Mouse (Mus musculus): ENCODE results near the gene Gm11564. TPM values are rescaled to one million over a fixed set of nuclear protein-coding genes. Genes with fewer than 3 reads are reported as not detected.
"Not testable (repeated sequence)": the region's sequence is repeated elsewhere in the genome, so short reads cannot be mapped to it uniquely, and the experiment has no call there.

Gene Gm11564
- polyA plus RNA-seq (2012; rRNA removed), result not detected in 2 replicates

GRCm38 (mm10) chr11:99815566-99815965 lies at the start of gene Gm11564:
TSS of gene Gm11564 (minus strand) at chr11:99815666.
- WGBS, result 79% methylated on average over 2 of the region's 2 CpGs
- not testable (repeated sequence) for DNase-seq; H3K4me3 ChIP-seq (replicated peaks; ENCODE audit: extremely low read depth, low read depth, low read length); H3K4me1 ChIP-seq (ENCODE audit: control insufficient read depth, insufficient read depth, low read length)

GRCm38 (mm10) chr11:99864176-99864575 lies 48.7 kb upstream of the Gm11564 start, which contains the start of gene Gm11559:
TSS of gene Gm11559 (plus strand) at chr11:99864476.
- DNase-seq; H3K4me3 ChIP-seq (replicated peaks; ENCODE audit: extremely low read depth, low read depth, low read length); H3K4me1 ChIP-seq (ENCODE audit: control insufficient read depth, insufficient read depth, low read length): not testable (repeated sequence)
- 42% methylated on average over 1 of the region's 1 CpGs for WGBS

GRCm38 (mm10) chr11:99858761-99859160 lies 43.3 kb upstream of the Gm11564 start:
- H3K4me3 ChIP-seq (replicated peaks; ENCODE audit: extremely low read depth, low read depth, low read length), result no peak overlapping the region

GRCm38 (mm10) chr11:99857617-99858016 lies 42.2 kb upstream of the Gm11564 start, which contains the start of gene Gm11568:
TSS of gene Gm11568 (plus strand) at chr11:99857917.
- Histone ChIP-seq H3K4me3 (replicated peaks; ENCODE audit: extremely low read depth, low read depth, low read length) (no peak within 1 kb of the TSS), H3K4me1 (ENCODE audit: control insufficient read depth, insufficient read depth, low read length) (no peaks in the 10 kb centered on the region)
- 85% methylated on average over 2 of the region's 2 CpGs for WGBS
- no peak for DNase-seq
- TF ChIP-seq CTCF (IDR thresholded peaks at IDR 0.05; ENCODE audit: insufficient read depth, low read length) (no peak), POLR2A (IDR thresholded peaks at IDR 0.05; ENCODE audit: borderline replicate concordance, extremely low read depth, low read depth, low read length) (no peak)

More at GRCm38 (mm10) chr11:99858761-99859160, 43.3 kb upstream of the Gm11564 start:
- no peaks in the 10 kb centered on the region for H3K4me1 ChIP-seq (ENCODE audit: control insufficient read depth, insufficient read depth, low read length)
- TF ChIP-seq POLR2A (IDR thresholded peaks at IDR 0.05; ENCODE audit: borderline replicate concordance, extremely low read depth, low read depth, low read length), result no peak
- no peak for TF ChIP-seq CTCF (IDR thresholded peaks at IDR 0.05; ENCODE audit: insufficient read depth, low read length)
- 47% methylated on average over 2 of the region's 2 CpGs for WGBS
- DNase-seq, result no peak

DNA sequence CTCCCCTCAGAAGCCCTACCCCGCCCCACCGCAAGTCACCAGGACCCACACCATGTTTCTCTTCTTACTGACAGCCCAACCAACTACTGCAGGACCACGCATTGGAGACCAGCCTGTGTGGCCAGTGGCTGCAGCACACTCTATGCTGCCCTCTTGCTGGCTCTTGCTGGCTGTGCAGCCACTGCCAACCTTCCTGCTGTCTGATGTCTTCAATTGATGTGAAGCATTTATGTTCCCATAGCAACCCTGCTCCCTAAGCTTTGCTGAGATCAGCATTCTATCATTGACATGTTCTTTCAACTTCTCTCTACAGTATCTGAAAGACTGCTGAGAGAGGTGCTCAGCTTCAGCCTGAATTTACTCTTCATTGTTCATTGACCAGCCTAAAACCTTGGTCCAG lies 38.7 kb upstream of the Gm11564 start:
- no peak overlapping the region for H3K4me3 ChIP-seq (replicated peaks; ENCODE audit: extremely low read depth, low read depth, low read length)
- no peaks in the 10 kb centered on the region for H3K4me1 ChIP-seq (ENCODE audit: control insufficient read depth, insufficient read depth, low read length)
- DNase-seq, result no peak
- WGBS, result 60% methylated on average over 3 of the region's 3 CpGs
- TF ChIP-seq CTCF (IDR thresholded peaks at IDR 0.05; ENCODE audit: insufficient read depth, low read length) (peak; percentile 54), POLR2A (IDR thresholded peaks at IDR 0.05; ENCODE audit: borderline replicate concordance, extremely low read depth, low read depth, low read length) (no peak)

DNA sequence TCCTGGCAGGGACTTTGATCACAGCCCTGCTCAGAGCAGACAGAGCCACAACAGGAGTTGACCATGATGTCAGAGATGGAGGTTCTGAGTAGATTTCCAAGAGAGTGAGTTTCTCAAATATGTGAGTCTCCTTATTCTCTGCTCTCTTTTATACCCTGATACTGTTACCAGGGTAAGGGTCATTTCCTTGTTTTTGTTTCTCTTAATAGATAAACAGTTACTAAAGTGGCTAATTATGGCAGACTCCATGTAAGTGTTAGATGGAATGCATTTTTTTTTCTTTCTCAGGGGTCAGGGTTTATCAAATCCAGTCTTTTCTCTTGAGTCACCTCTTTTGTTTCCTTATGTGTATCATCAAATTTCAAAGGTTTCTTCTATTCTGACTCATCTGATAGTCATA lies 36.0 kb upstream of the Gm11564 start, which contains the start of gene Krtap4-16:
TSS of gene Krtap4-16 (minus strand) at position 101 of the 400 bp plus-strand sequence.
- Histone ChIP-seq H3K4me3 (replicated peaks; ENCODE audit: extremely low read depth, low read depth, low read length) (no peak within 1 kb of the TSS), H3K4me1 (ENCODE audit: control insufficient read depth, insufficient read depth, low read length) (no peaks in the 10 kb centered on the region)
- no peak for TF ChIP-seq CTCF (IDR thresholded peaks at IDR 0.05; ENCODE audit: insufficient read depth, low read length)
- TF ChIP-seq POLR2A (IDR thresholded peaks at IDR 0.05; ENCODE audit: borderline replicate concordance, extremely low read depth, low read depth, low read length), result no peak
- DNase-seq, result no peak

DNA sequence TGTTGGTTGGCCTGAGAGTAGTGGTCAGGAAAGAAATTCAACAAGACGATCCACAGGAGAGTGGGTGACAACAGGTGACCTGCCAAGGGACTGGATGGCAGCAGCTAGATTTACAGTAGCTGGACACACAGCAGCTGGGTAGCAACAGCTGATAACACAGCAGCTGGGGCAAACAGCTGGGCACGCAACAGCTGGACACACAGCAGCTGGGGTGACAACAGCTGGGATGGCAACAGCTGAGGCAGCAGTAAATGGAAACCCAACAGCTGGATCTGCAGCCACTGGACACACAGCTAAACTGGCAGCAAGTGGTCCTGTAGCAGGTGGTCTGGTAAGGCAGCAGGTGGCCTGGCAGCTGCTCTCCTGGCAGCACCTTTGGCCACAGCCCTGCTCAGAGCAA lies 31.3 kb upstream of the Gm11564 start:
- Histone ChIP-seq H3K4me1 (ENCODE audit: control insufficient read depth, insufficient read depth, low read length) (no peaks in the 10 kb centered on the region), H3K4me3 (replicated peaks; ENCODE audit: extremely low read depth, low read depth, low read length) (no peak overlapping the region)
- 87% methylated on average over 2 of the region's 2 CpGs for WGBS
- no peak for DNase-seq
- TF ChIP-seq POLR2A (IDR thresholded peaks at IDR 0.05; ENCODE audit: borderline replicate concordance, extremely low read depth, low read depth, low read length) (no peak), CTCF (IDR thresholded peaks at IDR 0.05; ENCODE audit: insufficient read depth, low read length) (no peak)

DNA sequence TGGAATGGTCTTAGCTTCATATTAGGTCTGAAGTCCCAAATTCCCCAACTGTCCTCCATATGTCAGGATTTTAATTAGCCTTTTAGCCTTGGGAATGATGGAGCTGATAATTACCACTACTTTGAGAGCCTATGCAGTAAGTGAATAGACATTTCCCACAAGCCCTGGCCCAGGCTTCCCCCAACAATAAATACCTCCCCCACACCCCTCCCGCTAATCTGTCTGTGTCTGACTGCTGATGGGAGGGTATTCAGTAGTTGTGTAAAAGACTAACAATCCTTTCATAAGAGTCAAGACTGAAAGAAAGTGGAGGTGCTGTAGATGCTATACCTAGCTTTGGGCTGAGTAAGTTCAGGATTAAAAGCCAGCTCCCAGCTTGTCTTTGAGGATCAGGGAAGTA lies 26.7 kb upstream of the Gm11564 start:
- no peak for TF ChIP-seq CTCF (IDR thresholded peaks at IDR 0.05; ENCODE audit: insufficient read depth, low read length)
- no peak for TF ChIP-seq POLR2A (IDR thresholded peaks at IDR 0.05; ENCODE audit: borderline replicate concordance, extremely low read depth, low read depth, low read length)
- DNase-seq, result no peak
- WGBS, result 97% methylated on average over 1 of the region's 1 CpGs
- H3K4me1 ChIP-seq (ENCODE audit: control insufficient read depth, insufficient read depth, low read length), result no peaks in the 10 kb centered on the region
- H3K4me3 ChIP-seq (replicated peaks; ENCODE audit: extremely low read depth, low read depth, low read length), result no peak overlapping the region

DNA sequence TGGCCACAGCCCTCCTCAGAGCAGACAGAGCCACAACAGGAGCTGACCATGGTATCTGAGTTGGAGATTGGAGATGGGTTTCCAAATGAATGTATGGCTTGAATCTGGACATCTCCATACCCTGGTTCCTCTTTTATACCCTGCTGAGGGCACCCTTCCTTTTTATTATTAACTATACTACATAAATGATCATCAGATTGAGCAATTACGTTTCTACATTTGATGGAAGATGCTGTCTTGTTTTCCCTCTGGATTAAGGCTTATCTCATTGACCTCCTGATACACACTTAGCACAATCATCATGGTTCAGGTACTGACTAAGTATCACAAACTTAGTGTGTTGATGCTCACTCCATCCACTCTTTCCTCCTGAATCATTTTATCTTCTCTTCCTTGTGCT lies 22.5 kb upstream of the Gm11564 start, which contains the start of gene 2300003K06Rik:
TSS of gene 2300003K06Rik (minus strand) at position 101 of the 400 bp plus-strand sequence.
- TF ChIP-seq POLR2A (IDR thresholded peaks at IDR 0.05; ENCODE audit: borderline replicate concordance, extremely low read depth, low read depth, low read length) (no peak), CTCF (IDR thresholded peaks at IDR 0.05; ENCODE audit: insufficient read depth, low read length) (no peak)
- WGBS, result 76% methylated on average over 1 of the region's 1 CpGs
- H3K4me3 ChIP-seq (replicated peaks; ENCODE audit: extremely low read depth, low read depth, low read length), result no peak within 1 kb of the TSS

GRCm38 (mm10) chr11:99809792-99810191 lies 5.7 kb downstream of the Gm11564 start, which contains the start of gene Krtap4-13:
TSS of gene Krtap4-13 (minus strand) at chr11:99809892.
- not testable (repeated sequence) for H3K4me1 ChIP-seq (ENCODE audit: control insufficient read depth, insufficient read depth, low read length); H3K4me3 ChIP-seq (replicated peaks; ENCODE audit: extremely low read depth, low read depth, low read length); DNase-seq

More for the DNA sequence above, 22.5 kb upstream of the Gm11564 start, which contains the start of gene 2300003K06Rik:
- no peaks in the 10 kb centered on the region for H3K4me1 ChIP-seq (ENCODE audit: control insufficient read depth, insufficient read depth, low read length)
- no peak for DNase-seq

DNA sequence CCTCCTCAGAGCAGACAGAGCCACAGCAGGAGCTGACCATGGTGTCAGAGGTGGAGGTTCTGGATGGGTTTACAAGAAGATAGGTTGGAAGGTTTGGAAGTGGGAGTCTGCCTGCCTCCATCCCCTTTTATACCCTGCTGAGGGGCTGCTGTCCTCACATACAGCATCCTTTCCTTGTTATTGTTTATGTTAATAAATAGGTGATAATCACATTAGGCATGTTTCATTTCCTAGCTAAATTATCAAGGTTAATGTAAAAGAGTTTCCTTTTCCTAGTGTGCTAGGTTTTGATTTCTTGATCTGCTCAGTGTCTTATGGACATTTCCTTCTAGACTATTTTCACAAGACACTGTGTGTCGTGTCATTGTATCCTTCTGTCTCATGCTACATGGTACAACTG lies 11.1 kb downstream of the Gm11564 start, which contains the start of gene Gm11554:
TSS of gene Gm11554 (minus strand) at position 101 of the 400 bp plus-strand sequence.
- not testable (repeated sequence) for H3K4me1 ChIP-seq (ENCODE audit: control insufficient read depth, insufficient read depth, low read length); H3K4me3 ChIP-seq (replicated peaks; ENCODE audit: extremely low read depth, low read depth, low read length); DNase-seq
- WGBS, result no CpG with 5 or more reads among the region's 1 CpGs

GRCm38 (mm10) chr11:99798832-99799231 lies 16.6 kb downstream of the Gm11564 start, which contains the start of gene Gm11569:
TSS of gene Gm11569 (minus strand) at chr11:99798932.
- not testable (repeated sequence) for H3K4me1 ChIP-seq (ENCODE audit: control insufficient read depth, insufficient read depth, low read length); H3K4me3 ChIP-seq (replicated peaks; ENCODE audit: extremely low read depth, low read depth, low read length); DNase-seq
- WGBS, result no CpG with 5 or more reads among the region's 1 CpGs

Measured in lung, adult 2 months (tissue).